Mouse (Mus musculus) regulatory T cell (primary cell): ENCODE results near the gene Sp8.

ENCODE experiments used
- in situ Hi-C: fragments of 300-600 bp; cut with MboI, MseI; formaldehyde crosslinking; loops from one replicate; pipeline ENCODE4 v1.15.1; 2025; ENCODE audit warnings: high pct_unique_total_duplicates

The Sp8 gene

DNA sequence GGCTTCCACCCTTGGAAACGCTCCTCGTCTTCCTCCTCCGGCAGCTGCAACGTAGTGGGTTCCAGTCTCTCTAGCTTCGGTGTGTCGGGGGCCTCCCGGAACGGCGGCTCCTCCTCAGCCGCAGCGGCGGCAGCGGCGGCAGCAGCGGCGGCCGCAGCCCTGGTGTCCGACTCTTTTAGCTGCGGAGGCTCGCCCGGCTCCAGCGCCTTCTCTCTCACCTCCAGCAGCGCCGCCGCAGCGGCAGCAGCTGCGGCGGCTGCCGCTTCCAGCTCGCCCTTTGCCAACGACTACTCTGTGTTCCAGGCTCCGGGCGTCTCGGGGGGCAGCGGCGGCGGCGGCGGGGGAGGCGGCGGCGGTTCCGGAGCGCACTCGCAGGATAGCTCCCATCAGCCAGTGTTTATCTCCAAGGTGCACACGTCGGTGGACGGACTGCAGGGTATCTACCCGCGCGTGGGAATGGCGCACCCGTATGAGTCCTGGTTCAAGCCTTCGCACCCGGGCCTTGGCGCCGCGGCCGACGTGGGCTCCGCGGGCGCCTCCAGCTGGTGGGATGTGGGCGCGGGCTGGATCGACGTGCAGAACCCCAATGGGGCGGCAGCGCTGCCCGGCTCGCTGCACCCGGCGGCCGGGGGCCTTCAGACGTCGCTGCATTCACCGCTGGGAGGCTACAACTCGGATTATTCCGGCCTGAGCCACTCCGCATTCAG, 2.5 kb downstream of the Sp8 start:
- in situ Hi-C loops, result no loop called here

GRCm38 (mm10) chr12:118849203-118849861, 3.2 kb downstream of the Sp8 start:
- in situ Hi-C loops, result no loop called here

GRCm38 (mm10) chr12:118849996-118850395, 3.9 kb downstream of the Sp8 start:
- in situ Hi-C loops, result loop anchor here (5.0 to 25.0 kb wide), 2 partner anchors 388 to 843 kb away; no protein-coding TSS in a partner anchor

- in situ Hi-C loops, result loop anchor here (5.0 to 25.0 kb wide), 2 partner anchors 389 to 844 kb away; no protein-coding TSS in a partner anchor
These were observed 4.8 kb downstream of the Sp8 start for GRCm38 (mm10) chr12:118850851-118851410.

DNA sequence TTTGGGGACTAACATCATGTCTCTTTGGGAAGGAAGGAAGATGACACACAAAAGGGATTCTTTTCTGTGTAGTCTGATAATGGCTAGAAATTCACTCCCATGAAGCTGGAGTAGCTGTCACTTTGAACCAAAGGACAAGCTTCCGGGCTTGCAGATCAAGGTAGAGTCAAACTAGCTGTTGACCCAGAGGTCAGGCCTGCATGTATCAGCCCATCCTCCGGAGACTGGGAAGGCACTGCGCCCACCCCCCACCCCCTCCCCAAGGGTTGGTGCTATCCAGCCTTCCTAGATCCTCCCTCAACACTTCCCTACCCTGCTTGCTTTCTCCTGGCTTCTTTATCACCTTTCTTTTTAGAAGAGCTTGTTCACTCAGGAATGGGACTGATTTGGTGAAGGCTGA, 7.2 kb downstream of the Sp8 start:
- in situ Hi-C loops, result loop anchor here (5.0 to 25.0 kb wide), 2 partner anchors 391 to 846 kb away; no protein-coding TSS in a partner anchor

GRCm38 (mm10) chr12:118854401-118854800, 8.3 kb downstream of the Sp8 start:
- in situ Hi-C loops, result loop anchor here (5.0 to 25.0 kb wide), 2 partner anchors 392 to 847 kb away; no protein-coding TSS in a partner anchor

DNA sequence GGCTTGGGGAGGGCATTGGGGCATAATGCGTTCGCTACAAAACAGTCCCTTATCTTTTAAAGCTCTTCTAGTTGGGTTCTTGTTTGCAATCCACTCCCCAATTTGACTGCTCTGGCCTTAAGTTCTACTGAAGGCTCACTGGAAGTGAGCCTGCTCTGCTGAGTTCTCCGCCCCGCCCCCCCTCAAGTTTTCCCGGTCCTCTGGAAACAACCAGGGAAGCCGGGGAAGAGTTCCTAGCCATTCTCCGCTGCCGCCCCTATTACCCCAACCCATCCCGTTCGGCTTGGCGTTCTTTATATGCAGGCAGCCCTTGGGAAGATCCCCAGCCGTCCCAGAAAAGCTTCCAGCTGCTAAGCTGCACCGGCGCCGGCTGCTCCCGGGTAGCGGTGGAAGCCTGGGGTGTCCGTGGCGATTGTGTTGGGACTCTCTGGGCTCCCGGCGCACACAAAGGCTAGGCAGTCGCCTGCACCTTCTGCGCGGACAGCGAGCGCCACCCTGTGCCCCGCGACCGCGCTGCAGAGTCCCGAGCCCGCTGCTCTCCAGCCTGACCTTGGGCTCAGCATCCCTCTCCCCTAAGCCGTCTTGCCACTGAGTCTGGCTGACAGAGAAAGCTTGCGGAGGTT, 8.8 kb downstream of the Sp8 start:
- in situ Hi-C loops, result loop anchor here (5.0 to 25.0 kb wide), 2 partner anchors 393 to 848 kb away; no protein-coding TSS in a partner anchor

DNA sequence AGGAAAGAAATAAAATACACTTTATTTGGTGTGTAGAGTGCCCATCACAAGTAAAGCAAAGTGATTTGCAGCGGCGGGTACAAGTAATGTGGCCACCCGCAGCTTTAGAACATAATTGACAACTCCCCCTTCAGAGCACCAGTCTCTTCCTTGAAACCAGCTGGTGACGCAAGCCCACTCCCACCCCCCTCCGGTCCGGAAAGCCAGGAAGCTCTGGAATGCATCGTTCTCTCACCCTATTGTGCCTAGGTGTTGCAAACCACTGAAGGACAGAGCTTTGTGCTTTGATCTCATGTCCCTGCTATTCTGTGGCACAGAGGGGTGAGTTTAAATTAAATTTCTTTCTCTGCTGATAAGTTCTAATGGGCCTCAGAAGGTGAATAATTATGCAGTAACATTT, 10.0 kb downstream of the Sp8 start:
- in situ Hi-C loops, result loop anchor here (25.0 kb wide), 1 partner anchor 394 kb away; no protein-coding TSS in a partner anchor

DNA sequence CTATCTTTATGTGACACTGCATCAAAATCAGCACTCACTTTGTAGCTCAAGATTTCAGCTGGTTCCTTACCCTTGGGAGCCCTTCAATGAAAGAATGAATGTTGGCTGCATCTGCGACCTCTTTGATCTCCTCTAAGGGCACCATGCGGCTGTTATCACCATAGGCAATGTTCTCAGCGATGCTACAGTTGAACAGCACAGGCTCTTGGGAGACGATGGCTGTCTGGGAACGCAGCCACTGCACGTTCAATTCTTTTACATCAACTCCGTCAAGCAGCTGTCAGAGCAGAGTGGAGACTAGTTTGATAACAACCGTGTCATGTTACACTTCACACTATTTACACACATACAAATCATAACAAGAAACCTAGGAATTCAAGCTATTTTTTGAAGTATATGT, 26.5 kb downstream of the Sp8 start:
- in situ Hi-C loops, result loop anchor here (25.0 kb wide), 1 partner anchor 410 kb away; no protein-coding TSS in a partner anchor

- in situ Hi-C loops, result no loop called here
These were observed 36.7 kb downstream of the Sp8 start for GRCm38 (mm10) chr12:118882790-118883189.

- in situ Hi-C loops, result no loop called here
These were observed 41.8 kb downstream of the Sp8 start for GRCm38 (mm10) chr12:118887964-118888363.
